Mouse (Mus musculus) layer of hippocampus, adult 9-10 months (tissue): Measurements from ENCODE around the gene Tulp4.
A peak's percentile ranks its signal among the peaks of the same experiment; 100 is the strongest.
"Not testable (repeated sequence)": the region's sequence is repeated elsewhere in the genome, so short reads cannot be mapped to it uniquely, and the experiment has no call there.

Experiments used
- DNase-seq: peaks from one replicate; pipeline ENCODE4 v3.0.0; 2022; ENCODE audit warnings: low spot score

The Tulp4 gene

DNA sequence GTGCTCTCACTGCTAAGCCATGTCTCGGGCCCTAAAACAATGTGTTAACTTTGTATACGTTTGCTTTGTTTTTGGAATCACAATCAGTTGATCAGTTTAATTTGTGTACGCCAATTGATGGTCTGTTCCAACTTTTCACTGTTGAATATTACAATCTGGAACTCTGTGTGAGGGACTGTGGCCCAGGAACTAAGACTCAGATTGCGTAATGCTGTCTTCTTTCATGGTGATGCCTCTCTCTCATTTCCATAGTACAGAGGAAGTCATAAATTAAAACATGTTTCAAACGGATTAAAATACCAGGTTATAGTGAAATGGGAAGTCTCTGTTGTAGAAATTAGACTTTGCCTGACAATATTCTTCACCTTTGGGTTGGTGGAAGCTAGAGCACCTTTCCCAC is 83.0 kb downstream of the Tulp4 start:
- DNase-seq, result no peak

DNA sequence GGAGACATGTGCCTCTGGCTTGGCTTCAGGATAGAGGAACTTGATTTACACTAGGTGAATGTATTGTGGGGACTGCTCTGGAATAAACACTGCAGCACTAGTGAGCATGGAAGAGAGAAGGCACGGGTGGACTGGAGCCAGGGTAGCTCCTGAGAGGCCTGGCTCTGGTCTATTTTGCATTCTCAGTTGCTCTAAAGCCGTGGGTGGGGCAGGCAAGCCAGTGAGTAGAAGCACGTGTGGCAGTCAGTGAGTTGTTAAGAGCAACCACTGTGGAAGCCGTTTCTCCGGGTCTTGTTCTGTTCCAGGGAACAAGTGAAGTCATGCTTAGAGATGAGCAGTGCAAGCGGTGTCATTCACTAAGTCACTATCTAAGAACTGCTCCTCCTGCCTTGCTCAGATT is 86.0 kb downstream of the Tulp4 start:
- no peak for DNase-seq

DNA sequence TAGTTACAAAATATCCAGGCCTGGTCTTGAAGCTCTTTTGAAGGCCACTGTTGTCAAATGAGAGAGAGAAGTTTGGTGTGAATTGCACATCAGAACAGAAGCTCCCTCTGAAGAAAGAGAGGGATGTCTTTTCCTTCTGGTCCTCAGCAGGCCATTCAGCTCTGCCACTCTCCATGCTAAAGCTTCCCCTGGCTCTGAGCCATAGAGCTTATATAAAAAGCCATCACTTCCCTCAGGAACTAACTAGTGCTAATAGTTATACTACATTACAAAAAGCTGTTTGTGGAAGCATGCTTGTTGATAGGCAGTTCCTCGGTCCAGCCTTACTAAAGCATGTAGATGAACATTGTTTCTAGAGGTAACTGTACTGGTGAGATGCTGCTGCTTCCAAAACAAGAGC is 89.2 kb downstream of the Tulp4 start:
- no peak for DNase-seq

DNA sequence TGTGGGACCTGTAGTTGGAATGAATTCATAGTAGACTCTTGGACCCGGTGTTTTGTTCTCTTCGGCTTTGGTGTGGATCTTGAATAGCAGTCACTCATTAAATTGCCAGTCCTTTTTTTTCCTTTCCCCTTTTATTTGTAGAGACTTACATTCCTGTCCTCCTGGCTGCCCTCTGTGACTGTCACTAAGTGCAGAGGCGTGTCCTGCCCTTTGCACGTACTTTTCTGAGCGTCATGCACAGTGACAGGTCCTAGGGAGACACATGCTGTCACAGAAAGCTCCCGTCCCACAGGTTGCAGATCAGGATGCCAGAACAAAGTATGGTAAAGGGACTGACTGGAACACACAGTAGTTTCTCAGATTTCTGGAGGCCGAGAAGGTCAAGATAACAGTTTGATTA is 91.3 kb downstream of the Tulp4 start:
- DNase-seq, result no peak

DNA sequence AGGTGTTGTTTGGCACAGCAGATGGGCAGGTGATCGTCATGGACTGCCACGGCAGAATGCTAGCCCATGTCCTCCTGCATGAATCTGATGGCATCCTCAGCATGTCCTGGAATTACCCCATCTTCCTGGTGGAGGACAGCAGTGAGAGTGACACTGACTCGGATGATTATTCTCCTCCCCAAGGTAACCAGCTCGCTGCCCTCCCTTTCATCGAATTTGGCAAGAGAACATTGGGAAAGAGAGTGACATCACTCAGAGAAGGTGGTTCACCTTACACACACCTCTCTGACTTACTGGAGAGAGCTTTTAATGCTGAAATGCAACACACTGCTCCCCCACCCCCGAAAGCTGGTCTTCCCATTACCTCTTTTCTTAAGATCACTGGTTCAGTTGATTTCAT is 92.4 kb downstream of the Tulp4 start:
- DNase-seq, result no peak

DNA sequence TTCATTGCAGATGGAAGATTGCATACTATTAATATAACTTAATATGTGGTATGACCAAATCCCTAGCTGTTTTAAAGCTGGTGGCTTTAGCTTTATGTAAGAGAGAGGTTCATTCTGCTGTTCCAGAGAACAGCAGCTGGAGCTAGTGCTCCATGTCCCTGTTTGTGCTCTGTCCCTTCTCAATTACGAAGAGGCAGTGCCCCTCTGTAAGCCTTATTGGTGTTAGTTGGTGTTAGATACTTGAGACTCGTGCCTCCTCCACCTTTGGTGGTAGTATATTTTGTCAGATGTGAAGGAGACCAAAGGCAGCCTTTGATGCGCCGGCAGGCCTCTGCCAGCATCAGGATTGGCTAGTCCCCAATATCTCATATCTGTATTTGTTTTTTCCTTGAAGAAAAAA is 92.9 kb downstream of the Tulp4 start:
- DNase-seq, result no peak

DNA sequence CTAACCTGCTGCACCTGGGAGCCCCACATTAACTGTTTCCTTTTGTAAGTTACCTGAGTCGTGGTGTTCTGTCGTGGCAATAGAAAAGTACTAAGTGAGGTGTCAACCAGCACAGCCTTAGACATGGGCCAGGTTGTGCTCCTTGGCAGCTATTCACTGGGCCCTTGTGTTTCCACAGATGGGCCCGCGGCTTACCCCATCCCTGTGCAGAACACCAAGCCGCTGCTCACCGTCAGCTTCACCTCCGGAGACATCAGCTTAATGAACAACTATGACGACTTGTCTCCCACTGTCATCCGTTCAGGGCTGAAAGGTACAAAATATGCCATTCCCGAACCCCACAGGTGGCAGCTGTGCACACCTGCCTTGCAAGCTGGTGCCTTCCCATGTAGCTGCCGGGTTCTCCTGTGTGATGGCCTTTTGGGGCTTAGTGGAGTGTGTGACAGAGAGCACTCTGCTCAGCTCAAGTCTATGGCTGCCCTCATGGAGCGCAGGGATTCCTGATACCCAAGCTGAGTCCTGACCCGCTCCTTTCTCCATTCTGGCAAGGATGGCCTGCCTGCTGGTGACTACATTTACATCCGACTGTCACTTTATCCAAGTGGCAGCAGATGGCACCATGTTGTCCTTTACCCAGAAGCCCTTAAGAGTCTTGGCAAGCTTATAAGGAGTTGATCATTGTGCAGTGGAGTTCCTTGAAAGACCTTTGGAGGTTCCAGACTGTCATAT is 95.4 kb downstream of the Tulp4 start:
- no peak for DNase-seq

DNA sequence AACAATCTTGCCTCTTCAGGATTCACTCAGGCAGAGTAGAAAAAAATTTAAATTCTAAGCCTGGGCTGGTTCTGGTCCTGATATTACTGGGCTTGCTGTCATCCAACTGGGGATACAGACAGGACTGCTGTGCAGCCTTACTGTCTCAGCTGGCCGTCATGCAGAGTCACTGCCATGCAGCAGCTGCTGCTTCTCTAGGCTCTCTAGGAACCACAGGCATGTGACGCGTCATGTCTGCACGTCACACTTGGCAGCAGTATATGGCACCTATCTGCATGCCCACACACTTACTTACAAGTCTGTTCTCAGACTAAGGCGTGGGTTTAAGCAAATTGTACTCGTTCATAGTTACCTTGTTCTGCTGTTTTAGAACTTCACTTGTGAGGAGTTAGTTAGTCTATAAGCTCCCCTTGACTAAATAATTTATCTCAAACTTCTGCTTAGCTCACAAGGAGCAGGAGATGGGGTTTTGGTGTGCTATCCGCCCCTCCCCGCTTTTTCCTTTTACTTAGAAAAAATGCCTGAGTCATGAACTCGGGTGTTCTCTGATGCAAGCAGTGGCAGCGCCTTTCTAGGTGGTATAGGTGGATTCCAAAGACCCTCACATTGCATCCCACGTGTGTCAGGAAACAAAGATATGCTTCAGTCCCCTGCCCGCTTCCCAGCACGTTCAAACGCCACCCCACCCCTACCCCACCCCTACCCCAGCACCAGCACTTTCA is 96.3 kb downstream of the Tulp4 start:
- no peak for DNase-seq

DNA sequence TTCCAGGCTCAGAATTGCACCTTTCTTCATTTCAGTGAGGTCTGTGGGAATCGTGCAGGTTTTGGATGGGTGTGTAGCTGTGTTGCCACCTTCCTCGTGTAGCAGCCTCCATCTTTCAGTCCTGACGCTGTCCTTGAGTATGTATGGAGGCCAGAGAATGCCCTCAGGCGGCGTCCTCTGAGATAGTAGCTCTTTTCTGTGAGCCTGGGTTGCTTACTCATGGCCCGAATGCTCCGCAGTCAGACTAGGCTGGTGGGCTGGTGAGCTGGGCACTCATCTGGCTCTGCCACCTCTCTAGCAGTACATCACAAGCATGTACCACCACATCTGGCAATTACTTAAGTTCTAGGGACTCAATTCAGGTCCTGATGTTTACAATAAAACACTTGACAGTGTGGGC is 96.9 kb downstream of the Tulp4 start:
- no peak for DNase-seq

DNA sequence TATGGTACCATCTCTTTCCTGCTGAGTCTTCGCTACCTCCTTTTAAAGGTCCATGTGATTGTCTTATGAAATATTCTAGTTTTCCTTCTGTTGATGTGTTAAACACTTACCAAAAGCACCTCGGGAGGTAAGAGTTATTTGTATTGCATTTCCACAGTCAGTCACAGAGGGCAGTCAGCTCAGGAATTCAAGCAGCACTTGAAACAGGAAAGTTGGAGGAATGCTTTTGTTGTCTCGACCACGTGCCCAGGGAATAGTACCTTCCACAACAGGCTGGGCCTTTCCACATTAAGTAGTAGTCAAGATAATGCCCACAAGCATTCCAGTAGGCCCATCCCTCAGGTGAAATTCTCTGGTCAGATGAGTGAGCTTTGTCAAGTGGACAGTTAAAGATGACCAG is 97.6 kb downstream of the Tulp4 start:
- DNase-seq, result no peak

DNA sequence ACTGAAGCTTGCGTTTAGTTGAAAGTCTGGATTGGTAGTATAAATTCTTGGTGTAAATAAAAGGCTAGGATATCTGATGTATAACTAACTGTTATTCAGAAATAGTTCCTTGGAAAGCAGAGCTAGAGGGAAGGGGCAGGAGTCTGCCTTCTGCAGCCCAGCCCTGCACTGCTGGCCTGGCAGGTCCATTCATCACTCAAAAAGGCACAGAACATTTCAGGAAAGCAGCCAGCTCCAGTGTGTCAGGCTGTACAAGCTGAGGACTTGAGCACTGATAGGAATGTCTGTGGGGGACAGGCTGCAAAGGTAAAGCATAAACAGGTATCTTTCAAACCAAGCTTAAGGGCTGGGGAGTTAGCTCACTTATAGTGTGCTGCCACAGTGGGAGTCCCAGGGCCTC is 105.5 kb downstream of the Tulp4 start:
- DNase-seq, result no peak

DNA sequence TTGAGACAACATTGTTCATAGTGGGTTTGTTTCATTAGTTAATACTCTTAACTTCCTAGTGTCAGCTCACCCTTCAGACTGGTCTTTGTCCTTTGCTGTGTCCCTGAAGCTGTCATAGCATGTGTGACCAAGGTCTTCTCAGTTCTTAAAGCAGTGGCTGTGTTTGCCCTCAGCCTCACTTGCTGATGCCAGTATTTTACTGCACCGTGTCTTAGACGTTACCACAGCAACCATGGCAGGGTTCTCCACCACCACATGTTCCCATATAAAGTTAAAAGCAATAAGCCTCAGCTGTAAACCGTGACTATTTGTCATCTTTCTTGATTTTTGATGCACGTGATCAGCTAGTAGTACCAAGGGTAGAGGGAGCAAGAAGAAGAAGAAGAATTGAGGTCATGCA is 109.4 kb downstream of the Tulp4 start:
- no peak for DNase-seq

DNA sequence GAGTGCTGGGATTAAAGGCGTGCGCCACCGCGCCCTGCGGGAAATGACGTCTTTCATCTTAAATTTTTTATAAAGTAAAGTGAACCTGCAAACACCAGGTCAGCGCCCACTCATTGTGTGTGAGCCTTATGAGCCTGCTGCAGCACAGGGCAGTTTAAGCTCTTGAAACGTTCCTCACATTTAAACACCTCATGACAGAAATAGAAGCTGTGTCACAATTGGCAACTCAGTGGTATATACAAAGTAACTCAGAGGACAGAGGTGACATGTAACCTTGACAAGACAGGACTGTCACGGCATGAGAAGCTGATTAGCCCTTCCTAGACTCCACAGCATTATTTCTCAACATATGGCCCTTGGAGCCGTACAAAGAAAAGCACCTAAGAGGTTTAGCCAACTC is 110.3 kb downstream of the Tulp4 start:
- no peak for DNase-seq

DNA sequence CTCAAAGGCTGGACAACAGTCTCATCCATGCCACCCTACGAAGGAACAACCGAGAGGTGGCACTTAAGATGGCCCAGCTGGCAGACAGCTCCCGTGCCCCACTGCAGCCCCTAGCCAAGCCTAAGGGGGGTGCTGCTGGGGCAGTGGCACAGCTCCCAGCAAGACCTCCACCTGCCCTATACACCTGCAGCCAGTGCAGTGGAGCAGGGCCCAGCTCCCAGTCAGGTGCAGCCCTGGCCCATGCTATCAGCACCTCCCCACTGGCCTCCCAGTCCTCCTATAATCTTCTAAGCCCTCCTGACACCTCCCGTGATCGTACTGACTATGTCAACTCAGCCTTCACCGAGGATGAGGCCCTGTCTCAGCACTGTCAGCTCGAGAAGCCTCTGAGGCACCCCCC is 126.4 kb downstream of the Tulp4 start:
- not testable (repeated sequence) for DNase-seq

DNA sequence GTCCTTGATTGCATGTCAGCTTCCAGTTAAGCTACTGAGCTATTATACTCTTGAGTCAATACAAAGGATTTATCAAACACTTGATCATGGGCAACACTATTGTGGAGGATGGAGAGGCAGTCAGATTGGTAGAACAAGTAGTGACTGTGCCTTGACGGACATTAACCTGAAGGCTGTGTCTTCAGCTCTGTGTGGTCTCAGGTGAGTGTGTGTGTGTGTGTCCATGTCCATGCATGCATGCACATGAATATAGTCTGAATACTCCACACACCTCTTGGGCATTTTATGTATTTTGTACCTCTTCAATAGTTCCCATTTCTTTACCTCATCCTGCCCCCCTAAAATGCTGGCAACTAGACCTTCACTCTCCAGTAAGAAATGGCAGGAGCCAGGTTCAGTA is 145.1 kb downstream of the Tulp4 start:
- not testable (repeated sequence) for DNase-seq

DNA sequence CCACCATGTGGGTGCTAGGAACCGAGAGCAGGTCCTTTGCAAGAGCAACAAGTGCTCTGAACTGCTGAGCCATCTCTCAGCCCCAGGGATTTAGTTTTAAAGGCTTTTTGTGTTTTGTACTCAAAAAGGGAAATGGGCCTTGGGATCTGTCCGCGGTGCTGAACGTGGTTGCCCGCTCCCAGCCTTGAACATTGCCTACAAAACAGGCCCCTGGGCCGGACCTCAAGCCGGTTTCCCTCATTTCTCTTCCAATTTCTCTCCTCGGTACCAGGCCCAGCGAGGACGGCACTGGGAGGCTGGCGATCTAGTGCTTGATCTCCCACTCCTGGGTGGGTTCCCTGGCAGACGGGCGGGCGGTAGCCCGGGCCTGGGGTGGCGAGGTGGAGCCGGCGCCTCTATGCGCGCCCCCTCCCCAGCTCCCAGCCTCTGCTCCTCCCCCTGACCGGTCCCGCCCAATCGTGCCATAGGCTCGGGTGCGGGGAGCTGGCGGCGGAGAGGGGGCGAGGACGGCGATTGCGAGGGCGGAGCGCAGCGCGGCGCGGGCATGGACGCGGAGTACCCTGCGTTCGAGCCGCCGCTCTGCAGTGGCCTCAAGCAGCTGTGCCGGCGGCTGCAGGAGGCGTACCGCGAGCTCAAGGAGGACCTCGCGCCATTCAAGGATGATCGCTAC is 150.3 kb downstream of the Tulp4 start, which contains the start of gene Tmem181a:
Tmem181a (plus strand) TSS at position 461 of the 670 bp plus-strand sequence.
- not testable (repeated sequence) for DNase-seq

DNA sequence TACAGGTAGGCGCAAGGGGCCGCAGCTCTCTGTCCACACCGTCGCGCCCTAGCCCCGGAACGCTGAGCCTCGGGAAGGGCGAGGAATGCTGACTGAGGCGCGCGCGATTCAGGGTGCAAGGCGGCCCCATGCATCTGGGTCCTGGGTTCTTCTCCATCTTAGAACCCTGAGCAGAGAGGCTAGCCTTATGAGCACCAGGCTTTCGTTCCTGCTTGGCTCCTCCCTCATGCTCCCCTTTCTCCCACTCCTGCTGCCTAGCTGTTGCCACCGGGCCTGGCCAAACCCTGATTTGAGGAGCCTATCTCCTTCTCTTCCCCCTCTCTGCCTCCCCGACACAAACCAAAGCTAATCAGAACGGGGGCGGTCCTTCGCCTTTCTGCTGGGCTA is 150.8 kb downstream of the Tulp4 start:
- DNase-seq, result peak; percentile 42

DNA sequence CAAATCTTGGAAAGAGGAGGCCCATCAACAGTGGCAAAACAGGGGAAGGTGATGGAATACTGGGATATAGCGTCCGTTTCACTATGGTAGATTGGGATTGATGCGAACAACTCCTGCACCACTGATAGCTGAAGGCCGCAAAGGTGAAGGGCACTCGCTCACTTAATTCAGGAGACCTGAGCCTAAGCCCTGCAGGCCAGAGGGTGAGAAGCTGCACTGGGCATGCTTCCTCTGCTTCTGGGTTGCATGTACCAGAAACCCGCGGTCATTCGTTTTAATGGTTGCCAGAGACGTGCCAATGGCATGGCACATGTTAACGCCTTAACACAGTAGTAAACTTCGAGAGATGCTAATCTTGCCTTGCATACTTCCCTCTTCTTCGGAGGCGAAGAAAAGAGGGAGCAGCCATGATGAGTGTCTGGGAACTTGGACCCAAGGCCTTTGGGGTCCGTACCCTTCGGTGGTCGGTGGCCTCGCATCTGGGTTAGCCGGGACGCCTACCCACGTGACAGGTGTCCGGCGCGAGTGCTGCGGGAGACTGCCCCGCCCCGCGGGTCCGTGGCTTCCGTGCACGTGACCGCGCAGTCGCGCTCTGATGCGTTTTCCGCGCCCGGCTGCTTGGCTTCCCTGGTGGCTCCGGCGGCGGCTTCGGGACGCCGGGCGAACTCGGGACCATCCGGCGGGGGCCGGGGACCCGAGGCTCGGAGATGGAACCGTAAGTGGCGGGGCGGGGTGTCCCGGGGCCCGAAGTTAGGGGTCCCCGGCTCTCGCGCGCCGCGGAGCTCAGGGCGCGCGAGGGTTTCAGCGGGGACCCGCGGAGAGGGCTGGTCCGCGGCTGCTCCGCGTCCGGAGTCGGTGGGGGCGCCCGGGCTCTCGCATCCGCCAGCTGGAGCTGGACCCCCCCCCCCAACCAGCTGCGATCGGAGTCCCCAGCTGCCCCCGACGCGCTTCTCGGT is 163.9 kb downstream of the Tulp4 start:
- DNase-seq, result not testable (repeated sequence)

DNA sequence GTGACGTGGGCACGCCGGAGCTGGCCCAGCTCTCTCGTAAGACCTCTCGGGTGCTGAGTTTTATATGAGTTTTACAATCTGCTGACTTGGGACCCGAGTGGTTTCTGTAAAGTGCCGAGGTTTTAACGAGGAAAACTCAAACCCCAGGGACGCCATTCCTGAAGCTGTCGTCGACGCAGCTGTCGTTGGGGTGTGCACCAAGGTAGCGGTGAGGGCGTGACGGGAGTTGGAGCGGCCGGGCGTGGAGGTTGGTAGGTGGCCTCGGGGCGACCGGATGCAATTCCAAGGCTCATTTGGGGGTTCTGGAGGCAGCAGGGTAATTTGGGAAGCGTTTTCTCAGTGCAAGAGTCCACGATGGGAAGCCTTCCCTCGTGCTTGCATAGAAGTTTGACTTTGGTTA is 164.6 kb downstream of the Tulp4 start:
- not testable (repeated sequence) for DNase-seq

DNA sequence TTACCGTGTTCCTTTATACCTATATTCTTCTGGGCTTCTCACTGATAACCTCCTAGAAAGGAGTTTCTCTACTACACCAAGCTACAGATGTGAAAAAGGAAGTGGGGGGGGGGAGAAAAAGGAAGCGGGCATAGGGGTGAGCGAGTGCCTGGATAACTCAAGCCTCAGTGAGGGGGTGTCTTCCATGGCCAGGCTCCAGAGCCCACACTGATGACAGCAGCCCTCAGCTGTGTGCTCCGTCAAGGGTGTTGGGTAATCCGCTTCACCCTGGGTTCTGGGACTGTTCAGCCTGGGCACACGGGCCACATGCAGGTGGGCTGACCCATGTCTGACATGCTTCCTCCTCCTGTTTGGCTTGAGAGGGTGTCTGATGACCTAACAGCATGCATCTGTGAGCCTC is 165.7 kb downstream of the Tulp4 start:
- not testable (repeated sequence) for DNase-seq

DNA sequence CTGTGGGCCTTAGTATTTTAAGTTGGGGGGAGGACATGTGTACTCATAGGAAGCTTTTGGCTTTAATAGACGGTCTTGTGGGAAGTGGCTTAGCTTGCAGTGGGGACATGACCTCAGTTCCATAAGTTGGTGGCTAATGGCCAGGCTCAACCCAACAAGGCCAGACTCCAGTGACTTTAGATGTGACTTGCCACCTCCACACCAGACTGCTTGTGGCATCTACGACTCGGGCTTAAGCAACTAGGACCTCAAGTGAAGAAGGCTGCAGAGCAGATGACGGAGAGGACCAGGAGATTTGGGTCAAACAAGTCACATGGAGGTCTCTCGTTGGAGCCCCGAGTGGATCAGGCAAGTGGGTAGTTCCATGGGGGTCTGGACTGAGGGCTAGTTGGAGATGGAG is 168.5 kb downstream of the Tulp4 start:
- not testable (repeated sequence) for DNase-seq

DNA sequence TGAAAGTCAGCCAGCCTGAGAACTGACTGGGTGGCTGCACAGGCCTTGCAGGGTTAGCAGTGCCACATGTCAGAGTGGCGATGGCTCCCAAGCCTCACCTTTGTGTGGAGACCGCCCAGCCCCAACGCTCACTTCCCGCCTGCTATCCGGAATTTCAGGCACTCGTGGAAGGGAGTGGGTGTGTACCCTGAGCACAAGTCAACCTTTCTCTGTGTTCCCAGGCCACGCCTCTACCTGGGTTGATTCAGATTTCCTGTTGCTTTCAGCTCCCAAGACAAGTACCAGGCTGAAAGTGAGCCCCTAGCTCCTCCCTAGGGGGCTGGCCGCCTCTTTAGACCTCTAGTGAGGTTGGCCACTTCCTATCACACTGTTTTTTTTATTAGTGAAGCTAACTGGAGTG is 173.0 kb downstream of the Tulp4 start:
- DNase-seq, result not testable (repeated sequence)
